8 mouse cellular contexts compared by ENCODE assay signal in the genomic region with DNA sequence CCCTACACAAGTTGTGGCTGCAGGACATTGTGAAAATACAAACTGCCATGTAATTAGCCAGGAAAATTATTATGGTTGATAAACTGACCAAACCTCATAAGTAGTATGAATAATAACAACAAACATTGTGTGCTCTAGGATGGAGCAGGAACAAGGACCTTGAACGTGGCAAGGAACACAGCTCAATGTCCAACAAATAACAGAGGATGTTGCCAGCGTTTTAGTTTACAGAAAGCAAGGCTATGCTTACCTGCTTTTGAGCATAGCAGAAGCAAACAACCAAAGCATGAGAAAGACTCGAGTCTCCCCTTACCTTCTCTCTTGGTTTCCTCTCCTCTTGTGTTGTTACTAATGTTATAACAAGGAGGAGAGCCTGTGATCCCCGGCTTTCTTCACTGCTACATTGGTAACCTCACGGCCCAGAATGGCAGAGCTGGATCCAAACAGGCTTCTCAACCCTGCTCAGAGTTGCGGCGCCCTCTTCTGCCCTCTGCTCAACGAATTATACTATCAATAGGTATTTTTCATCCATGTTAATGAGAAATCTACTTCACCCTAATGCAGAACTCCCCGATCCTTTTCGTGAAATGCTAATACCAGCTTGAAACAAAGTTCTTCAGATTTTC. TPM values are rescaled to one million over a fixed set of nuclear protein-coding genes. Genes with fewer than 3 reads are reported as not detected.
DNase-seq lines count a peak whose midpoint lies in the region; ATAC-seq and TF ChIP-seq lines count a peak whose summit lies in the region.

No protein-coding gene starts in this region.

- H3K9ac ChIP-seq in intestine, postnatal 0 days (ENCODE audit: low read depth, low read length) = 0 out of 2 replicates have a peak overlapping the region, but pooled peaks have one; percentile 12
- peak overlapping the region; percentile 97 for H3K9ac ChIP-seq in midbrain, embryonic 15.5 days

- no peak for ATAC-seq in intestine, postnatal 0 days
- no peak; the same call in 1 of the 2 replicates for ATAC-seq in midbrain, embryonic 15.5 days (replicated peaks)

- no peaks in the 10 kb centered on the region; the same call in 1 of the 2 replicates for H3K36me3 ChIP-seq in intestine, postnatal 0 days (ENCODE audit: control insufficient read depth, insufficient read depth)
- H3K36me3 ChIP-seq in midbrain, embryonic 15.5 days (replicated peaks) = no peaks in the 10 kb centered on the region

- TF ChIP-seq CTCF in embryonic fibroblast, embryonic 13.5 days (IDR thresholded peaks at IDR 0.05; ENCODE audit: borderline replicate concordance, insufficient read depth, low read length) = no peak
- peak; percentile 44 for TF ChIP-seq CTCF in intestine, postnatal 0 days (IDR thresholded peaks at IDR 0.05; ENCODE audit: low read depth)

- peak overlapping the region; percentile 60 for H3K4me2 ChIP-seq in intestine, postnatal 0 days (replicated peaks; ENCODE audit: low read depth)
- peak overlapping the region; percentile 64 for H3K4me2 ChIP-seq in midbrain, embryonic 15.5 days

- H3K27ac ChIP-seq in embryonic fibroblast, embryonic 13.5 days (ENCODE audit: insufficient read depth, low read length) = peak overlapping the region; percentile 81
- peak overlapping the region; percentile 81 for H3K27ac ChIP-seq in intestine, postnatal 0 days (ENCODE audit: low read depth, low read length)
- peak overlapping the region; percentile 96 for H3K27ac ChIP-seq in midbrain, embryonic 15.5 days

- WGBS in intestine, postnatal 0 days = 23% methylated on average over 10 of the region's 10 CpGs
- 42% methylated on average over 10 of the region's 10 CpGs for WGBS in midbrain, embryonic 15.5 days

- H3K9me3 ChIP-seq in intestine, postnatal 0 days (ENCODE audit: control insufficient read depth) = no peaks in the 10 kb centered on the region
- no peaks in the 10 kb centered on the region for H3K9me3 ChIP-seq in midbrain, embryonic 15.5 days

- TF ChIP-seq POLR2A in embryonic fibroblast, embryonic 13.5 days (IDR thresholded peaks at IDR 0.05; ENCODE audit: low read depth, low read length) = no peak

- peak; percentile 55 for DNase-seq in kidney, adult 9 months
- no peak for DNase-seq in kidney, adult 11 months
- peak; percentile 62 for DNase-seq in NIH3T3 (ENCODE audit: low read depth)
- DNase-seq in yolk sac, embryonic 10.5 days (ENCODE audit: low spot score) = no peak
- no peak for DNase-seq in left cerebral cortex, adult 9 months (ENCODE audit: low spot score in 2 of 2)

- H3K27me3 ChIP-seq in intestine, postnatal 0 days (replicated peaks; ENCODE audit: control insufficient read depth, insufficient read depth, low read length) = no peaks in the 10 kb centered on the region
- no peaks in the 10 kb centered on the region for H3K27me3 ChIP-seq in midbrain, embryonic 15.5 days (replicated peaks)

- H3K4me1 ChIP-seq in embryonic fibroblast, embryonic 13.5 days (ENCODE audit: control insufficient read depth, insufficient read depth, low read length) = peaks cover 9% of the 10 kb centered on the region
- H3K4me1 ChIP-seq in intestine, postnatal 0 days (replicated peaks; ENCODE audit: control insufficient read depth, insufficient read depth, low read length) = peaks cover 15% of the 10 kb centered on the region
- peaks cover 37% of the 10 kb centered on the region for H3K4me1 ChIP-seq in midbrain, embryonic 15.5 days

- peak overlapping the region; percentile 41 for H3K4me3 ChIP-seq in embryonic fibroblast, embryonic 13.5 days (ENCODE audit: insufficient read depth, low read length)
- H3K4me3 ChIP-seq in intestine, postnatal 0 days (ENCODE audit: low read depth, low read length) = peak overlapping the region; percentile 98
- peak overlapping the region; percentile 97 for H3K4me3 ChIP-seq in midbrain, embryonic 15.5 days

RNA-seq across cellular contexts. Expression of a gene that starts 0.7 kb away (rescaled TPM):
- 23.6 and 24.7 TPM in 2 replicates for polyA plus RNA-seq in embryonic fibroblast, embryonic 13.5 days (2011; ENCODE audit: insufficient read length, low read depth, missing spikeins)
- polyA plus RNA-seq in intestine, postnatal 0 days (2015; fragmentation: Nextera tagmentation; extraction: Ambion mirVana) = 13.9 and 14.9 TPM in 2 replicates
- polyA plus RNA-seq in midbrain, embryonic 15.5 days (2015; fragmentation: Nextera tagmentation; extraction: Ambion mirVana) = 12.9 and 14.1 TPM in 2 replicates

RNA-seq across cellular contexts. Expression of a gene that starts 45.1 kb away (rescaled TPM):
- polyA plus RNA-seq in embryonic fibroblast, embryonic 13.5 days (2011; ENCODE audit: insufficient read length, low read depth, missing spikeins) = 16.7 and 24.0 TPM in 2 replicates
- 24.4 and 28.7 TPM in 2 replicates for polyA plus RNA-seq in intestine, postnatal 0 days (2015; fragmentation: Nextera tagmentation; extraction: Ambion mirVana)
- 57.4 and 64.5 TPM in 2 replicates for polyA plus RNA-seq in midbrain, embryonic 15.5 days (2015; fragmentation: Nextera tagmentation; extraction: Ambion mirVana)

Comparison
In these comparisons a context has a peak if more than half of its experiments do, and no peak if none do; other contexts are left out.
1. DNase-seq: peak in kidney, adult 9 months (single experiment) and NIH3T3 (single experiment); none in kidney, adult 11 months (single experiment), yolk sac, embryonic 10.5 days (single experiment) and left cerebral cortex, adult 9 months (0 of 2).
2. H3K4me3 ChIP-seq: peak in every context shown above with its lines; median percentile 98 in intestine, postnatal 0 days; 97 in midbrain, embryonic 15.5 days; 41 in embryonic fibroblast, embryonic 13.5 days.
3. Peak in every context shown above with its lines, with median percentiles within 50 percentile points of each other: H3K27ac ChIP-seq.